8 mouse cellular contexts compared by ENCODE assay signal in the genomic region with DNA sequence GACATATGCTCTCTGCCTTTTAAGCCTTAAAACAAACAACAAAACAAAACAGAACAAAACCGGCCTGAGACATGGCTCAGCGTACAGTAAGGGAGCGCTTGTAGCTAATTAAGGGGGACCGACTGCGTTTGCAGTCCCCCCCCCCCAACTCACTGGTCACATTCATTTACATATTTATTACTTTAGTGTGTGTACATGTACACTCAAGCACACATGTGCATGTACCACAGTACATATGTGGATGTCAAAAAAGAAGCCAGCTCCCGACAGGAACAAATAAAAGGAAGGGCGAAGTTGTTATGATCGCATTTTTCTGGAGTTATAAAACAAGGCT. TPM values are rescaled to one million over a fixed set of nuclear protein-coding genes. Genes with fewer than 3 reads are reported as not detected.
A peak's percentile ranks its signal among the peaks of the same experiment; 100 is the strongest.
DNase-seq lines count a peak whose midpoint lies in the region; ATAC-seq and TF ChIP-seq lines count a peak whose summit lies in the region.

No protein-coding gene starts in this region.

- H3K36me3 ChIP-seq in megakaryocyte, embryonic 14.5 days (replicated peaks; ENCODE audit: low read length): peaks cover 22% of the 10 kb centered on the region
- H3K36me3 ChIP-seq in limb, embryonic 13.5 days: no peaks in the 10 kb centered on the region
- no peaks in the 10 kb centered on the region for H3K36me3 ChIP-seq in stomach, embryonic 14.5 days (ENCODE audit: control insufficient read depth, insufficient read depth, low read length)

- no peak for ATAC-seq in cerebellum, adult (ENCODE audit: insufficient number of reproducible peaks, low FRiP score, low TSS enrichment)
- ATAC-seq in megakaryocyte, adult 5-6 weeks (ENCODE audit: poor library complexity, severe bottlenecking): no peak
- no peak; the same call in 1 of the 2 replicates for ATAC-seq in limb, embryonic 13.5 days (ENCODE audit: low FRiP score, low read depth)
- peak; percentile 21; the same call in 1 of the 2 replicates for ATAC-seq in stomach, embryonic 14.5 days (ENCODE audit: insufficient number of reproducible peaks, insufficient read depth, low FRiP score, low read depth)
- ATAC-seq in granulocyte monocyte progenitor cell, adult 5-6 weeks (replicated peaks; ENCODE audit: poor library complexity, severe bottlenecking): no peak

- peak overlapping the region; percentile 58 for H3K9ac ChIP-seq in limb, embryonic 13.5 days
- H3K9ac ChIP-seq in stomach, embryonic 14.5 days (replicated peaks; ENCODE audit: low read depth, low read length): peak overlapping the region; percentile 25; the same call in 1 of the 2 replicates

- peaks cover 3% of the 10 kb centered on the region; the same call in 1 of the 2 replicates for H3K4me1 ChIP-seq in cerebellum, adult 2 months (ENCODE audit: control insufficient read depth, insufficient read depth, low read length)
- peaks cover 66% of the 10 kb centered on the region for H3K4me1 ChIP-seq in megakaryocyte, embryonic 14.5 days
- H3K4me1 ChIP-seq in limb, embryonic 13.5 days: peaks cover 28% of the 10 kb centered on the region
- H3K4me1 ChIP-seq in stomach, embryonic 14.5 days (ENCODE audit: control insufficient read depth, insufficient read depth, low read length): peaks cover 23% of the 10 kb centered on the region; the same call in 1 of the 2 replicates

- 19% methylated on average over 8 of the region's 8 CpGs for WGBS in cerebellum, adult 2 months
- WGBS in limb, embryonic 13.5 days: 12% methylated on average over 8 of the region's 8 CpGs
- WGBS in stomach, embryonic 14.5 days: 18% methylated on average over 8 of the region's 8 CpGs

- no peak for TF ChIP-seq POLR2A in cerebellum, adult 2 months (IDR thresholded peaks at IDR 0.05; ENCODE audit: borderline replicate concordance, insufficient read depth, low read length)

- no peak for DNase-seq in cerebellum, adult 2 months
- no peak for DNase-seq in left cerebral cortex, adult 11 months (ENCODE audit: low spot score)

- peak overlapping the region; percentile 2; the same call in 1 of the 2 replicates for H3K27ac ChIP-seq in cerebellum, adult 2 months (ENCODE audit: insufficient read depth, low read length)
- H3K27ac ChIP-seq in limb, embryonic 13.5 days: peak overlapping the region; percentile 79; the same call in 1 of the 2 replicates
- peak overlapping the region; percentile 95 for H3K27ac ChIP-seq in stomach, embryonic 14.5 days (ENCODE audit: low read length)

- H3K27me3 ChIP-seq in cerebellum, adult 2 months (ENCODE audit: control insufficient read depth, insufficient read depth, low read length): no peaks in the 10 kb centered on the region
- H3K27me3 ChIP-seq in megakaryocyte, embryonic 14.5 days (replicated peaks): peaks cover 16% of the 10 kb centered on the region
- no peaks in the 10 kb centered on the region for H3K27me3 ChIP-seq in limb, embryonic 13.5 days
- no peaks in the 10 kb centered on the region for H3K27me3 ChIP-seq in stomach, embryonic 14.5 days (ENCODE audit: control insufficient read depth, insufficient read depth, low read length)

- H3K4me3 ChIP-seq in cerebellum, adult 2 months (replicated peaks; ENCODE audit: insufficient read depth, low read depth, low read length): peak overlapping the region; percentile 62
- H3K4me3 ChIP-seq in megakaryocyte, embryonic 14.5 days (replicated peaks): peak overlapping the region; percentile 91
- peak overlapping the region; percentile 44 for H3K4me3 ChIP-seq in limb, embryonic 13.5 days
- peak overlapping the region; percentile 32 for H3K4me3 ChIP-seq in stomach, embryonic 14.5 days (ENCODE audit: low read depth, low read length)

- H3K9me3 ChIP-seq in megakaryocyte, embryonic 14.5 days: no peaks in the 10 kb centered on the region
- no peaks in the 10 kb centered on the region for H3K9me3 ChIP-seq in limb, embryonic 13.5 days
- H3K9me3 ChIP-seq in stomach, embryonic 14.5 days (ENCODE audit: control insufficient read depth, low read depth, low read length): no peaks in the 10 kb centered on the region

- peak overlapping the region; percentile 68 for H3K4me2 ChIP-seq in limb, embryonic 13.5 days (replicated peaks)
- H3K4me2 ChIP-seq in stomach, embryonic 14.5 days (replicated peaks; ENCODE audit: low read depth, low read length): peak overlapping the region; percentile 76

- no peak for TF ChIP-seq CTCF in cerebellum, adult 2 months (IDR thresholded peaks at IDR 0.05; ENCODE audit: borderline replicate concordance, insufficient read depth, low read depth, low read length)

RNA-seq across cellular contexts. Expression of a gene that starts 8.9 kb away (rescaled TPM):
- 3.6 and 4.8 TPM in 2 replicates for polyA plus RNA-seq in cerebellum, adult 2 months (2012; rRNA removed)
- 7.6 and 140 TPM in 2 replicates for polyA plus RNA-seq in megakaryocyte, embryonic 14.5 days (2012; ENCODE audit: insufficient read depth, low replicate concordance)
- 164 and 167 TPM in 2 replicates for total RNA-seq in megakaryocyte, adult 5-6 weeks (2015)
- 341 and 407 TPM in 2 replicates for total RNA-seq in megakaryocyte, adult 5-6 weeks (2017)
- polyA plus RNA-seq in limb, embryonic 13.5 days (2015; fragmentation: Nextera tagmentation; extraction: Ambion mirVana): 35.8 and 41.3 TPM in 2 replicates
- polyA plus RNA-seq in stomach, embryonic 14.5 days (2014; fragmentation: Nextera tagmentation; extraction: Ambion mirVana): 82.6 and 85.0 TPM in 2 replicates
- total RNA-seq in granulocyte monocyte progenitor cell, adult 5-6 weeks (2014; fragmentation: Nextera tagmentation): 32.4 and 69.3 TPM in 2 replicates
- 52.4 and 56.6 TPM in 2 replicates for total RNA-seq in granulocyte monocyte progenitor cell, adult 5-6 weeks (2017)

RNA-seq across cellular contexts. Expression of a gene that starts 31.5 kb away (rescaled TPM):
- polyA plus RNA-seq in cerebellum, adult 2 months (2012; rRNA removed): 0.78 and 0.79 TPM in 2 replicates
- polyA plus RNA-seq in megakaryocyte, embryonic 14.5 days (2012; ENCODE audit: insufficient read depth, low replicate concordance): 0.10 TPM in 1 of 2 replicates, not detected in the other
- 0.25 TPM in 1 of 2 replicates, not detected in the other for total RNA-seq in megakaryocyte, adult 5-6 weeks (2015)
- total RNA-seq in megakaryocyte, adult 5-6 weeks (2017): 0.18 TPM in 1 of 2 replicates, not detected in the other
- polyA plus RNA-seq in limb, embryonic 13.5 days (2015; fragmentation: Nextera tagmentation; extraction: Ambion mirVana): 0.15 and 0.28 TPM in 2 replicates
- 0.32 TPM in 1 of 2 replicates, not detected in the other for polyA plus RNA-seq in stomach, embryonic 14.5 days (2014; fragmentation: Nextera tagmentation; extraction: Ambion mirVana)
- total RNA-seq in granulocyte monocyte progenitor cell, adult 5-6 weeks (2014; fragmentation: Nextera tagmentation): not detected in 2 replicates
- total RNA-seq in granulocyte monocyte progenitor cell, adult 5-6 weeks (2017): 0.26 and 0.62 TPM in 2 replicates

RNA-seq across cellular contexts. Expression of a gene that starts 45.2 kb away (rescaled TPM):
- 32.5 and 32.7 TPM in 2 replicates for polyA plus RNA-seq in cerebellum, adult 2 months (2012; rRNA removed)
- 11.4 and 18.4 TPM in 2 replicates for polyA plus RNA-seq in megakaryocyte, embryonic 14.5 days (2012; ENCODE audit: insufficient read depth, low replicate concordance)
- 6.4 and 7.0 TPM in 2 replicates for total RNA-seq in megakaryocyte, adult 5-6 weeks (2015)
- 8.6 and 10.2 TPM in 2 replicates for total RNA-seq in megakaryocyte, adult 5-6 weeks (2017)
- polyA plus RNA-seq in limb, embryonic 13.5 days (2015; fragmentation: Nextera tagmentation; extraction: Ambion mirVana): 15.3 and 16.7 TPM in 2 replicates
- 19.0 and 19.1 TPM in 2 replicates for polyA plus RNA-seq in stomach, embryonic 14.5 days (2014; fragmentation: Nextera tagmentation; extraction: Ambion mirVana)
- total RNA-seq in granulocyte monocyte progenitor cell, adult 5-6 weeks (2014; fragmentation: Nextera tagmentation): 12.6 and 14.0 TPM in 2 replicates
- total RNA-seq in granulocyte monocyte progenitor cell, adult 5-6 weeks (2017): 7.4 and 16.3 TPM in 2 replicates

RNA-seq across cellular contexts. Expression of a gene that starts 45.2 kb away (rescaled TPM):
- polyA plus RNA-seq in cerebellum, adult 2 months (2012; rRNA removed): 13.7 and 15.6 TPM in 2 replicates
- 7.6 and 25.6 TPM in 2 replicates for polyA plus RNA-seq in megakaryocyte, embryonic 14.5 days (2012; ENCODE audit: insufficient read depth, low replicate concordance)
- total RNA-seq in megakaryocyte, adult 5-6 weeks (2015): 2.2 and 5.2 TPM in 2 replicates
- total RNA-seq in megakaryocyte, adult 5-6 weeks (2017): 3.8 and 7.2 TPM in 2 replicates
- 15.1 and 17.9 TPM in 2 replicates for polyA plus RNA-seq in limb, embryonic 13.5 days (2015; fragmentation: Nextera tagmentation; extraction: Ambion mirVana)
- 17.0 and 21.9 TPM in 2 replicates for polyA plus RNA-seq in stomach, embryonic 14.5 days (2014; fragmentation: Nextera tagmentation; extraction: Ambion mirVana)
- 17.7 and 20.8 TPM in 2 replicates for total RNA-seq in granulocyte monocyte progenitor cell, adult 5-6 weeks (2014; fragmentation: Nextera tagmentation)
- total RNA-seq in granulocyte monocyte progenitor cell, adult 5-6 weeks (2017): 28.0 and 32.0 TPM in 2 replicates

Comparison
In these comparisons a context has a peak if more than half of its experiments do, and no peak if none do; other contexts are left out.
1. H3K27ac ChIP-seq: peak in every context shown above with its lines; median percentile 95 in stomach, embryonic 14.5 days; 79 in limb, embryonic 13.5 days; 2 in cerebellum, adult 2 months.
2. H3K4me3 ChIP-seq: peak in every context shown above with its lines; median percentile 91 in megakaryocyte, embryonic 14.5 days; 62 in cerebellum, adult 2 months; 44 in limb, embryonic 13.5 days; 32 in stomach, embryonic 14.5 days.